Mouse (Mus musculus) brain, embryonic 14.5 days (tissue): Measurements from ENCODE around the gene Dram1.

Experiments used
- CTCF ChIP-seq: fragments of 200-500 bp; IDR thresholded peaks from 2 replicates; pipeline ENCODE4 v1.5.1; 2012; ENCODE audit warnings: inconsistent platforms, mild to moderate bottlenecking, moderate library complexity, borderline replicate concordance; ENCODE audit not compliant: insufficient read depth, insufficient read length; ENCODE audit errors: extremely low read depth
- POLR2A ChIP-seq: fragments of 200-500 bp; IDR thresholded peaks from 2 replicates; pipeline ENCODE4 v1.6.1; 2012; ENCODE audit warnings: mild to moderate bottlenecking, inconsistent platforms, borderline replicate concordance; ENCODE audit not compliant: poor library complexity, insufficient read depth, insufficient read length, severe bottlenecking; ENCODE audit errors: extremely low read depth

DNA sequence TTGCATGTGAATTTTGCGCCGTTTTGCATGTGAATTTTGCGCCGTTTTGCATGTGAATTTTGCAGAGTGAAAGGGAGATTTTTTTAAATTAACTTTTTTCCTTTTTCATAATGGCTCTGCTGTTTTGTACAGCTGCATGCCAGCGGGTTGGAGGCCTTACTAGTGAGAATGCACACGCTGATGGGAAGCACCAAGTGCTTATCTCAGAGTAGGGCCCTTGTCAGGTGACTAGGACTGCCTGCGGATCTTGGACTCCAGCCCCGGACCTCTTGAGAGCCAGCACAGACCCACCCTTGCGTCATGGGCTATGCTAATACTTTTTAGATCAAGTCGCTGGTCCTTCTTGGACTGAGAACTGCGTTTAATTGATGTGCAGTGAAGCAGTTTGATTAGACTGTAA, 1.1 kb upstream of the Dram1 start:
- no peak for TF ChIP-seq POLR2A
- TF ChIP-seq CTCF, result no peak
